Mouse (Mus musculus): ENCODE data around the gene Borcs6.

DNA sequence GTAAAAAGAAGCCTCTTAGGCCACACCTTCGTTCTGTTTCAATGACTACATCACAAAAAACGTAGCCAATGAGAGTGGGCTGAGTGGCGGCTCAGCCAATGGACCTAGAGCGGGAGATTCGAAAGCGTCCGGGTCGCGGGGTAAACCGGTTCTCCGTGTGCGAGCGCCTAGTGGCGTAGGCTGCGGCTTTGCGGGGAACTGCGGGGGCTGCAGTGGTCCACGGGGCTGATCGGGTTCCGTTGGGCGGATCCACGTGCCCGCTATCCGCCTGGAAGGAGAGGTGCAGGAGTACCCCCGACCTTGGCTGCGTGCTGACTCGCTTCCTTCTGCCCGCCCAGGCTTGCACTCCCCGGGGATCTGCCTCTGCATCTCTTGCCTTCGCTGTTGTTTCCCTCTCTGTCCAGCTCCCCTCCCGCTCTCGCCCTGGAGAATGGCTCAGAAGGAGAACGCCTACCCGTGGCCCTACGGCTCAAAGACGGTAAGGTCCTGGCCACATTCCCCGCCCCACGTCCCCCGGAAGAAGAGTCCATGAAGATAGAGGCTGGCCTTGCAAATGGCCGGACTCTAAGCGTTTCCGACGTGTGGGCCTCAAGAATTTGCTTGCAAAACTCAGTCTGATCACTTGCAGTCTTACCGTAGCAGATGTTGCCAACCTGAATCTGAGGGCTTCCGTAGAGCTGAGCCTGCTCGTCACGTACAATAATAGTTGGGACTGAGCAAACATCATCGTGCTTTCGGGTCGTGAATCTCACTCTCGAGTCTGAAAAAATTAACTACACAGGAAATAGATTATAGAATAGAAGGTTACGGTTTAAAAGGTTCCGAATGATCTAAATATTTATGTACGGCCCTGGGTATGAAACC is 13.8 kb upstream of the Borcs6 start, which contains the start of gene Aurkb:
- TF ChIP-seq POLR2A (IDR thresholded peaks at IDR 0.05; ENCODE audit: low read depth, low read length), result no peak
- no peak for TF ChIP-seq CTCF (IDR thresholded peaks at IDR 0.05; ENCODE audit: extremely low read depth, insufficient read length, insufficient replicate concordance, low read depth, low read length)

All from small intestine, adult 2 months (tissue).